Mouse (Mus musculus): Measurements from ENCODE around the gene Gm826. TPM values are rescaled to one million over a fixed set of nuclear protein-coding genes. Genes with fewer than 3 reads are reported as not detected.

The Gm826 gene
- total RNA-seq, 2 experiments from 2014 or later = not detected

DNA sequence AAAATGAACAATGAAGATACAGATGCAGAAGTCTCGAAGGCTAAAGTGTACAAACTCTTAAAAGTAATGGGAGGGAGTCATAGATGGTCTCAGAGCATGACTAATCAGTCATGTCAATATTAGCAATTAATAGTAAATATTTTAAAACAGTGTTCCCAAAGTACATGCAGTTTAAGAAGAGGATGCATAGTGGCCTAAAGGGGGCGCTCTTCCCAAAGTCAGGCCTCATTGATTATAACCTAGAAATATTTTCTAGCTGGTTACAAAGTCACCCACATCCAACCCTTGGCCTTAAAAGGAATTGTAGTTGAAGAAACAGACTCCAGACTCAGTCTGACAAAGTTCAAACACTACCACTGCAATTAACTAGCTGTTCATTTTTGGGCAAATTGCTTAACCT is 20.4 kb upstream of the Gm826 start:
- DNase-seq (ENCODE audit: low spot score in 2 of 2) = no peak

GRCm38 (mm10) chr2:160353581-160353980 is 19.6 kb upstream of the Gm826 start:
- DNase-seq (ENCODE audit: low spot score in 2 of 2) = no peak

DNA sequence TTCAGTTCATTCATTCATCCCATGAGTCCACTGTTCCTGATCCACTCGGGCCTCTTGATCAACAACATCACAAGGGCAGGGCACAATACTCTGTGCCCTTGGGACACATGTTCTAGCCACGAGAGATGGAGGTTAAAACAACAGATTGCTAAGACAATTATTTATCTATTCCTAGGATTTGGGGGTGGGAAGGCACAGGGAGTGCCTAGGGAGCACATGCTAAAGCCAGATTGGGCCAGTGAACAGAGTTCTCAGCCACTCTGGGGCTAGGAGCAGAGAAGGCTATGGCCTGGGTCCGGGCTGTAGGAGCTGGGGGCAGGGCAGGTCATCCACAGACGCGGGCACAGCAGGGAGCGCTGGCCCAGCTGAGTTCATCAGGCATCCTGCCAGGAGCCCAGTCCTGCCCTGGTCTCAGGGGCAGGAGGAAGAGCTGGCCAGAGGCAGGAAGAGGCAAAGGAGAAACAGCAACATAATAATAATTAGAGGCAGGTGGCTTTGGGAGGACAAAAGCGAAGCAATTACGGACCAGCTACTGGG is 17.1 kb upstream of the Gm826 start:
- DNase-seq (ENCODE audit: low spot score in 2 of 2) = no peak

DNA sequence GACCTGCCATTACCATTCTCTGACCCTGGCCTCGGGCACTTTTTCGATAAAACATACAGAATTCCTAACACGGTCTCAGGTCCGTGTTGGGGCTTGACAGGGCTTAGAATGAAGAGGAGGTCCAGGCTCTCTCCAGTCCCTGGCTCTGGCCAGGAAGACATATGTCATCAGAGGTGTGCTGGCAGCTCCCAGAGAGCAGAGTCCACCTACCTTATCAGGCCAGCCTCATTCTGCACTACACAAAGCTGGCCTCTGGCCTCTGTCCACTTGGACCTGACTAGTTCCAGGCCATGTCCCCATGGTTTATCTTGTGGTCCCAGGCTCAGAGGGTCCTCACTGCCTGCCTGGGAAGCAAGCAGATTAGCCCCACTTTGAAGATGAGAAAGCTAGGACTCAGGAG is 15.6 kb upstream of the Gm826 start:
- no peak for DNase-seq (ENCODE audit: low spot score in 2 of 2)

DNA sequence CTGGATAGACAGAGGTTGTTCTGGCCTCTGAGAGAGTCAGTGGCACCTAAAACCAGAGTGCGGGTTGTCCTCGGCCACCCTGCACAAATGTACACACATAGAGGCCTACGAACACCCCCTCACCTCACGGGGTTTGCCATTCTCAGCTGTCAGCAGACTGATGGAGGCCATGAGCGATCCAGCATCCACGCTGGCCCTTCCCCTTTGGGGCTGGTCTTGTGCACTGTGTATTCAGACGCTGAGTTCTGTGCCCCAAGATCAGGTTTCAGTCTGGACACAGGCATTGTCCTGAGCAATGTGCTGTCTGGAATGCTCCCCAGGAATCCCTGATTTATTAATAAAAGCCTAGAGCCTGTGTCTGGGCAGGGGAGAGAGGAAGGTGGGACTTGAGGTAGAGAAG is 14.8 kb upstream of the Gm826 start:
- DNase-seq (ENCODE audit: low spot score in 2 of 2) = no peak

- no peak for DNase-seq (ENCODE audit: low spot score in 2 of 2)
Observed at GRCm38 (mm10) chr2:160348072-160348604, 14.2 kb upstream of the Gm826 start.

GRCm38 (mm10) chr2:160345644-160346043 is 11.7 kb upstream of the Gm826 start:
- DNase-seq (ENCODE audit: low spot score in 2 of 2) = no peak

GRCm38 (mm10) chr2:160340121-160340520 is 6.2 kb upstream of the Gm826 start:
- DNase-seq (ENCODE audit: low spot score in 2 of 2) = no peak

DNA sequence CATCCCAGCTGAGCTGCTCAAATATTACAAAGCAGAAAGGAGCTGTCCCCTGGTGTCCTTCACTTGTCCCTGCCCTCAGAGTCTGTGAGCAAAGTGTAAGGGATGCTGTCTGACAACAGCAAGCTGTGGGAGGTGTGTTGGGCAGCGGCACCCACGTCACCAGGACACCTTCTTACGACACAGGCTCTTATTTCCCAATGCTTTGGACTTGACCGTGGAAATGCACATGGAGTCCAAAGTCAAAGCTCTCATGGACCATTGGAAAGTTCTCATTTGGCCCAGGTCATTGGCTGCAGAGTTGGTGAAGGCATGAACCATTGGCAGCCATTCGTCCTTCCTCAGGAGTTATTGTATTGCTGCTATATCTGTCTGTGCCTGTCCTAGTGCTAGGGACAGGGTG is 5.6 kb upstream of the Gm826 start:
- no peak for DNase-seq (ENCODE audit: low spot score in 2 of 2)

DNA sequence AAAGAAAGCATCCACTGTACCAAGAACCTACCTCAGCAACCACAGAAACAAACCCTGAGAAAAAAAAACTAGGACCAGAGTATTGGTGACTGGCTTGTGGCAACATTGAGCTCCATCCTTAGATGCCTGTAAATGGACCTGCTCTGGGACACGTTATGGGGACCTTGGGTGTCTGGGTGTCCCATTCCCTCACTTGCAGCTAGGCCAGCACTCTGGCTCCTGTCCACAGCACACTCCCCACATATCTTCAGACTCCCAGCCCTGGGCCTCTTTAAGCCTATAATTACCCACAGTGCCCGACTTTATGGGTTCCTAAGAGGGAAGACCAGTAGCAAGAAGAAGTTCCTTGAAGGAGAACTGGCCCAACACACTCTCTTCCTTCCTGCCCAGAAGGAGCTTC is 2.1 kb upstream of the Gm826 start:
- no peak for DNase-seq (ENCODE audit: low spot score in 2 of 2)

DNA sequence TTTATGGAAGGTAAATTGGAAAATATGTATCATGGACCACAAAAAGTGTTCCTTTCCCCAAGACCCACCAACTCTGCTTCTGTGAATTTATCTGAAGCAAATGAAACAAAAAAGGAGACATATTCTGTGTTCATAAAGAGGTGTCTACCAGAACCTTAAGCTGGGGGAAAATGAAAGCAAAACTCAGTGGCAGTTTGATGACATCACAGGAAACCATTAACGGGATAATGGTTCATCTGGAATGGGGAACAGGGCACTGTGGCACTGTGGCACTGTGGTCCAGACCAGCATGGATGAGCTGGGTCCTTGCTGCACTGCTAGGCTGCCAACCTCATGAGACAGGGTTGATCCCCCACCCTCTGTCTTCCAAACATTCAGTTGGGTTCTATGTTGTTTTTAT is 1.1 kb upstream of the Gm826 start:
- DNase-seq (ENCODE audit: low spot score in 2 of 2) = no peak

DNA sequence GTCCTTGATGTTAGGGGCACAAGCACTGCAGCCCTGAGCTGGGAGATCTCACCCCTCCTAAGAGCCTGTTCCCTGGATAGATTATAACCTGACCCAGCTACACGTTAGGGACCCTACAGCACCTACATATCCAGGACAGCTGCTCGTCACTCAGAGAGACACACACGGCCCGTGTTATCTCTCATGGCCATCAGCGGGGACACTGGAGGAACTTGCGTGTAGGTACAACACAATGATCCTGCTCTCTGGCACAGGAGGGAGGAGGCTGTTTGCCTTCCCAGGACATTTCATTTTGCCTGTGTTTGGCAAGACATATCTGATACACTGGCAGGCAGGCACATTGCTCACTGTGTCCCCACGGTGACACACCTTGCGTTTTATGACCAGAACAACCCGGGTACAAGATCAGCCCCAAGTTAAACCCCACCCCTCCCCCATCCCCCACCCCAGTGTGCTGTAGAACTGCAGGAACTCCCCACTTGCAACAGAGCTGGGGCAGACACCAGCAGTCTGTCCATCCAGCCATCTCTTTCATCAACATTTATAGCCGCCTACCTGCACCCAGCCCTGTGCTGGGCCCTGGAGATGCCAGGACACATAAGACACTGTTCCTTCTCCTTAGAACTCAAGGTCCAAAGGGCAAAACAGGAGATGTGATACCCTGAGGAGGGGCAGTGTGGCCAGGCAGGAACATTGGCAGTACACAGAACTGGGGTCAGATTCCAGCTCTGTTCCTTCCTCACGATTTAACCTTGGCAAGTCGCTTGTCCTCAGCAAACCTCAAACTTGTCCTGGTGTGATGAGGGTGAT is 1.2 kb downstream of the Gm826 start:
- DNase-seq (ENCODE audit: low spot score in 2 of 2) = no peak

DNA sequence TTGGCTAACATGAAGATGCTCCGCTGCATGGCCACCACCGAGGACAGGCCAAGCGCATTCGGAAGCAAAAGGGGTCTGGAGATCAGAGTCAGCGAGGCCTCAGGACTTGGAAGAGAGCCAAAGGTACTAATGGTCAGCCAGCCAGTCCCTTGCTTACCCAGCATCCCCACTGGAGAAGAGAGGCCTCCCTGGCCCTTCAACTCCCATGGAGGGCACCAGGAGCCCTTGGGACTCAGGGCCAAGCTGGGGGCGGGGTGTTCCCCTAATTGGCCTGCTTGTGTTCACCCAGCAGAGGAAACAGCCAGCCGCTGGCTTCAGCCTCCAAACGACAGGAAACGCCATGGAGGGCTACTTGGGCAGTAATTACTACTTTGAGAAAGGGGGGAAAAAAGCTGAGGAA is 5.1 kb downstream of the Gm826 start:
- DNase-seq (ENCODE audit: low spot score in 2 of 2) = peak in 1 of 2 experiments; percentile 0

DNA sequence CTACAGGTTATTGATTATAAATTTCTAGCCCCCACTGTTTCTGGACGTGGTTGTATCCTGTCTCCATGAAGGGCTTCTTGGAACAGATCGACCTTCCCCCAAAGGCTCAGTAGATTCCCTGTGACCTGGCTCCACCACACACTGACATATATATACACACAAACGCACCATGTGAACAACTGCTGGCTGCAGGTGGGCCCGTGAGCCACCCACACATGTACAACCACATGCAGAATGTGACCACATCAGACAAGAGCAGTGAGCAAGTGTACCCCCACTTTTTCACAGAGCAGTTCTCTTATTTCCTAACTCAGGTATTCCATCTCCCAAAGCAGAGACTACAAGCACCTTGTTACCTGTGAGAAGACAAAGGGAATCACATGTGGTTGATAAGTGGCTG is 6.2 kb downstream of the Gm826 start:
- DNase-seq (ENCODE audit: low spot score in 2 of 2) = no peak

DNA sequence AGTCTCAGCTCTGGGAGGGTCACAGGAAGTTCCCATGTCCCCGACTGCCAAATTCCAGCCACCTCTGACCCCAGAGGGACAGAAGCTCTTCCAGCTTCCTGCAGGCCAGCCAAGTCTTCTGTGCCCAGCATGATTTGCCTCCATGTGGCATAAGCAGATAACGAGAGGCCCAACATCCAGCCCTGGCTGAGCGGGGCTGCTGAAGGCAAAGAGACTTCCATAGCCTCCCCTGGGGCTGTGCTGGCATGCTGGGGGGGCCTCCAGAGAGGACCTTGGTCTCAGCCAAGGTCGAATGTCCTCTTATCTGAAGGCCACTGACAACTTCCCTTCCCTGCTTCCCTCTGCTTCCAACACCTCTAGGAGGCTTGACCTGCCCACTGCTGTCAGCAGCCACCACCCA is 6.8 kb downstream of the Gm826 start:
- DNase-seq (ENCODE audit: low spot score in 2 of 2) = no peak

- DNase-seq (ENCODE audit: low spot score in 2 of 2) = no peak
Observed at GRCm38 (mm10) chr2:160325105-160325644, 8.8 kb downstream of the Gm826 start.

- no peak for DNase-seq (ENCODE audit: low spot score in 2 of 2)
Observed at GRCm38 (mm10) chr2:160321829-160322228, 12.1 kb downstream of the Gm826 start.

- DNase-seq (ENCODE audit: low spot score in 2 of 2) = no peak
Observed at GRCm38 (mm10) chr2:160318255-160318654, 15.7 kb downstream of the Gm826 start.

GRCm38 (mm10) chr2:160313595-160314007 is 20.4 kb downstream of the Gm826 start:
- DNase-seq (ENCODE audit: low spot score in 2 of 2) = peak in 1 of 2 experiments; percentile 6

DNA sequence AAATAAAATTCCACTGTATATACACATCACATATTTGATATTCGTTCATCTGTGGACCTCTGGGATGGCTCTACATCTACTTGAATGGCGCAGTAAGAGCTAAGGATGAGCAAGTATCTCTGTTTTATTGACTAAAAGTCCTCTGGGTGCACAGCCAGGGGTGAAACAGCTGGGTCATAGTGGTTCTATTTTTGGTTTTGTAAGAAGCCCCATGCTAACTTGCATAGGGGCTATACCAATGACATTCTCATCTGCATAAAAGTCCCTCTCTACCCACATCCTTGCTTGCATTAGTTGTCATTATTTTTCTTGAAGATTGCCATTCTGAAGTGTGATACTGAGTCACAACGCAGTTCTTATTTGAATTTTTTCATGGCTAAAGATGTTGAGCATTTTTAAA is 28.9 kb downstream of the Gm826 start:
- DNase-seq (ENCODE audit: low spot score in 2 of 2) = no peak

- DNase-seq (ENCODE audit: low spot score in 2 of 2) = no peak
Observed at GRCm38 (mm10) chr2:160303992-160304391, 30.0 kb downstream of the Gm826 start.

GRCm38 (mm10) chr2:160302013-160302412 is 31.9 kb downstream of the Gm826 start:
- DNase-seq (ENCODE audit: low spot score in 2 of 2) = no peak

- no peak for DNase-seq (ENCODE audit: low spot score in 2 of 2)
Observed at GRCm38 (mm10) chr2:160298586-160298985, 35.4 kb downstream of the Gm826 start.

Measured in layer of hippocampus, adult 18-20 months (tissue).